Mouse (Mus musculus): ENCODE data around the gene Phb2. TPM values are rescaled to one million over a fixed set of nuclear protein-coding genes. Genes with fewer than 3 reads are reported as not detected.
A peak's percentile ranks its signal among the peaks of the same experiment; 100 is the strongest.

The Phb2 gene
- polyA plus RNA-seq, 1 experiment: 94.1 TPM

DNA sequence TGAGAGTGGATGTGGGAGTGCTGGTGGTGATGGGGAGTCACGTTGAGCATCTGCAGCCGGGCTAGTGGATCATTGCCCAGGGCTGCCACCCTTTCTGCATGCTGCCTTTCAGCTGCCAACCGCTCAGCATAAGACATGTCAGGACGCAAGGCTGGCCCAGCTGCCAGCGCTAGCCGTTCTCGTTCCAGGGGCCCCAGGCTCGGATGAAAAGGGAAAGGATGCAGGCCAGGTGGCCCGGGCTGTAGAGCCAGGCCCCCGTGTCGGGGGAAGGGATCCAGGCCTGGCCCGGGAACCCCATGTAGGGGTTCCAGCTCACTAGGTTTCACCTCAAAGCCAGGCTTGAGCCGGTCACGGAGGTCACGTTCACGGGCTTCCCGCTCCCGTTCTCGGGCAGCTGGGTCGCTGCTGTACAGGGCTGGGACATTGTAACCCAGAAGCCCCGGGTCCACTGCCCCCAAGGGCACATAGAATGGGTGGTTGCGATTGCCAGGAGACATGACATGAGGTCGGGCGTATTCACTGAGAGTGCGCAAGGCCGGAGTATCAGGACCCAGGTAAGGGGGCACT, 32.7 kb downstream of the Phb2 start:
- Histone ChIP-seq H3K4me1 (ENCODE audit: control insufficient read depth, insufficient read depth, low read length) (peaks cover 9% of the 10 kb centered on the region), H3K27ac (ENCODE audit: insufficient read depth, low read depth, low read length) (no peak overlapping the region; the same call in 1 of the 2 replicates), H3K4me3 (ENCODE audit: insufficient read depth, low read length) (peak overlapping the region; percentile 66)
- TF ChIP-seq POLR2A (IDR thresholded peaks at IDR 0.05; ENCODE audit: borderline replicate concordance, low read depth, low read length): no peak
- no peak for TF ChIP-seq CTCF (IDR thresholded peaks at IDR 0.05; ENCODE audit: low read depth, low read length)

DNA sequence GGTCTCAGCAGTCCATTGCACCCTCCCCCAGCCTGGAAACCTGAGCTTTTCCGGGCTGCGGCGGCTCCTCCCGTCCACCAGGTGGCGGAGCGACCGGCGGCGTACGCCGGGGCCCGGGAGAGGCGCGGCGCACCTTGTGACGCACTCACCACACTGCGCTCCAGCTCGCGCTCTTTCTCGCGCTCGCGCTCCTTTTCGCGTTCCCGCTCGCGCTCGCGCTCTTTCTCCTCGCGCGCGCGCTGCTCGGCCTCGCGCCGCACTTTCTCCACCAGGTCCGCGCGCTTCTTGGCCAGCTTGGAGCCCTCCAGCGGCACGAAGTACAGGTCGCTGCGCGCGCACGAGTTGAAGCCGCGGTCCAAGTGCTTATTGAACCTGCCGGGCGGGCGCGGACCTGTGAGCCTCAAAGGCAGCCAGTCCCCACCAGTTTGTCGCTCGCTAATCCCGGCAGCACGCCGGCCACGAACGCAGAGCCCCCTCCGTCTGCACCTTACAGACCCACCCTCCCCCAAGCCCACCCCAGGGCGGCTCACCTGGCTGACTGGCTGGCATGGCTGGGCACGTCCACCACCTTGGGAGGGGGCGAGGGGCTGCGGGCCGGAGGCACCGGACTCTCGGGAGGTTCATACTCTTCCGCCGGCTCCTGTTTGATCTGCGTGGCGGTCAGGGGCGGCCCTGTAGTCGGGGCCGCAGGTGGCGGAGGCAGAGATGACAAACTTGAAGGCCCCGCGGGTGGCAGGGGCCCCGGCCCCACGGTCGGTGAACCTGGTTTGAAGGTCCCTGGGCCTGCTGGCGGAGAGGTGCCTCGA, 33.6 kb downstream of the Phb2 start:
- Histone ChIP-seq H3K4me3 (ENCODE audit: insufficient read depth, low read length) (peak overlapping the region; percentile 66), H3K4me1 (ENCODE audit: control insufficient read depth, insufficient read depth, low read length) (peaks cover 6% of the 10 kb centered on the region), H3K27ac (ENCODE audit: insufficient read depth, low read depth, low read length) (peak overlapping the region; percentile 17; the same call in 1 of the 2 replicates)
- no peak for TF ChIP-seq POLR2A (IDR thresholded peaks at IDR 0.05; ENCODE audit: borderline replicate concordance, low read depth, low read length)
- TF ChIP-seq CTCF (IDR thresholded peaks at IDR 0.05; ENCODE audit: low read depth, low read length): no peak

- Histone ChIP-seq H3K27ac (ENCODE audit: insufficient read depth, low read depth, low read length) (no peak overlapping the region), H3K4me1 (ENCODE audit: control insufficient read depth, insufficient read depth, low read length) (peaks cover 6% of the 10 kb centered on the region), H3K4me3 (ENCODE audit: insufficient read depth, low read length) (peak overlapping the region; percentile 66)
- no peak for TF ChIP-seq POLR2A (IDR thresholded peaks at IDR 0.05; ENCODE audit: borderline replicate concordance, low read depth, low read length)
- TF ChIP-seq CTCF (IDR thresholded peaks at IDR 0.05; ENCODE audit: low read depth, low read length): no peak
Observed at GRCm38 (mm10) chr6:124746296-124746605, 34.1 kb downstream of the Phb2 start.

GRCm38 (mm10) chr6:124746654-124747632, 34.8 kb downstream of the Phb2 start:
- Histone ChIP-seq H3K4me3 (ENCODE audit: insufficient read depth, low read length) (no peak overlapping the region), H3K4me1 (ENCODE audit: control insufficient read depth, insufficient read depth, low read length) (peaks cover 2% of the 10 kb centered on the region), H3K27ac (ENCODE audit: insufficient read depth, low read depth, low read length) (no peak overlapping the region)
- TF ChIP-seq POLR2A (IDR thresholded peaks at IDR 0.05; ENCODE audit: borderline replicate concordance, low read depth, low read length) (no peak), CTCF (IDR thresholded peaks at IDR 0.05; ENCODE audit: low read depth, low read length) (no peak)

- H3K4me3 ChIP-seq (ENCODE audit: insufficient read depth, low read length): no peak overlapping the region
- TF ChIP-seq CTCF (IDR thresholded peaks at IDR 0.05; ENCODE audit: low read depth, low read length) (no peak), POLR2A (IDR thresholded peaks at IDR 0.05; ENCODE audit: borderline replicate concordance, low read depth, low read length) (no peak)
- H3K27ac ChIP-seq (ENCODE audit: insufficient read depth, low read depth, low read length): no peak overlapping the region
- peaks cover 6% of the 10 kb centered on the region; the same call in 1 of the 2 replicates for H3K4me1 ChIP-seq (ENCODE audit: control insufficient read depth, insufficient read depth, low read length)
Observed at GRCm38 (mm10) chr6:124750405-124750804, 38.3 kb downstream of the Phb2 start.

- Histone ChIP-seq H3K4me1 (ENCODE audit: control insufficient read depth, insufficient read depth, low read length) (peaks cover 24% of the 10 kb centered on the region), H3K27ac (ENCODE audit: insufficient read depth, low read depth, low read length) (no peak overlapping the region), H3K4me3 (ENCODE audit: insufficient read depth, low read length) (no peak overlapping the region)
- TF ChIP-seq POLR2A (IDR thresholded peaks at IDR 0.05; ENCODE audit: borderline replicate concordance, low read depth, low read length) (no peak), CTCF (IDR thresholded peaks at IDR 0.05; ENCODE audit: low read depth, low read length) (no peak)
Observed at GRCm38 (mm10) chr6:124753861-124754260, 41.7 kb downstream of the Phb2 start.

- TF ChIP-seq POLR2A (IDR thresholded peaks at IDR 0.05; ENCODE audit: borderline replicate concordance, low read depth, low read length): no peak
- no peak for TF ChIP-seq CTCF (IDR thresholded peaks at IDR 0.05; ENCODE audit: low read depth, low read length)
- peaks cover 27% of the 10 kb centered on the region for H3K4me1 ChIP-seq (ENCODE audit: control insufficient read depth, insufficient read depth, low read length)
- H3K27ac ChIP-seq (ENCODE audit: insufficient read depth, low read depth, low read length): no peak overlapping the region
- peak overlapping the region; percentile 75 for H3K4me3 ChIP-seq (ENCODE audit: insufficient read depth, low read length)
Observed at GRCm38 (mm10) chr6:124755306-124755705, 43.2 kb downstream of the Phb2 start.

GRCm38 (mm10) chr6:124755831-124756595, 43.9 kb downstream of the Phb2 start, which contains the start of the genes Gm45234 and Atn1:
Gene Gm45234 (minus strand): TSS chr6:124756021.
Gene Atn1 (minus strand): TSS chr6:124756524.
- Histone ChIP-seq H3K27ac (ENCODE audit: insufficient read depth, low read depth, low read length) (no peak within 1 kb of the TSS), H3K4me3 (ENCODE audit: insufficient read depth, low read length) (peak within 1 kb of the TSS; percentile 75), H3K4me1 (ENCODE audit: control insufficient read depth, insufficient read depth, low read length) (peaks cover 27% of the 10 kb centered on the region)
- TF ChIP-seq CTCF (IDR thresholded peaks at IDR 0.05; ENCODE audit: low read depth, low read length) (no peak), POLR2A (IDR thresholded peaks at IDR 0.05; ENCODE audit: borderline replicate concordance, low read depth, low read length) (no peak)
